Mouse (Mus musculus): Measurements from ENCODE around the gene Tgm2. TPM values are rescaled to one million over a fixed set of nuclear protein-coding genes. Genes with fewer than 3 reads are reported as not detected.

Tgm2 gene
- total RNA-seq, 1 experiment = 25.0 TPM

DNA sequence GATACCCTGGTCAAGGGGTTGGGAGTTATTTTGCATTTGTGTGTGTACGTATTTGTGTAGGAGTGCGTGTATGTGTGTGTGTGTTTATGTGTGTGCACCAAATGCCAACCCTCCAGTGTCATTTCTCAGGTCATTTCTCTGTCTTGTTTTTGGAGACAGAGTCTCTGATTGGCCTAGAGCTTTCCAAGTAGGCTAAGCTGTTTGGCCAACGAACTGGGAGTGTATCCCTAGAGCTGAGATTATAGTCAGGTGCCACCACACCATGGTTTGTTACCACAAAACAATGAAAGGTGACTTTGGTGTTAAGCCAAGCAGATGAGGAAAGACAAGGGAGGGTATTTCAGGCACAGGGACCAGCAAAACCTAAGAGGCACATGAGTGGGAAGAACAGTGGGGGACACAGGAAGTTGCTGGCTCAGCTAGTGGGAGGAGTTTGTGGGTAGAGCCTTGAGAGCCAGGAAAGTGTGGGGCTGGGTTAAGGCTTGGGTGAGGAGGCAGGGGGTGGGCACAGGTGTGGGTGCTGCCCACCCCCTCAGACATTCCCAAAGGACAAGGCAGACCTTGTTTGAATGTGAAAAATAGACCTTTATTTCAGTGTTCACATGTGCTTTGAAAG is 30.3 kb downstream of the Tgm2 start:
- Histone ChIP-seq H3K4me3 (ENCODE audit: insufficient read depth in 1 of 2, low read depth in 1 of 2, low read length in 2 of 2, poor library complexity in 1 of 2, severe bottlenecking in 1 of 2) (no peak overlapping the region), H3K9me3 (ENCODE audit: control insufficient read depth, insufficient read depth, low read depth, low read length) (no peaks in the 10 kb centered on the region), H3K9ac (ENCODE audit: insufficient read depth, low read depth, low read length, poor library complexity, severe bottlenecking) (no peak overlapping the region), H3K4me1 (ENCODE audit: control insufficient read depth in 2 of 2, insufficient read depth in 2 of 2, low read length in 2 of 2, poor library complexity in 1 of 2) (no peaks in the 10 kb centered on the region), H3K36me3 (ENCODE audit: control insufficient read depth, insufficient read depth, low read length, poor library complexity, severe bottlenecking) (no peaks in the 10 kb centered on the region), H3K27ac (ENCODE audit: insufficient read depth, low read depth, low read length, poor library complexity, severe bottlenecking) (no peak overlapping the region)
- no peak for TF ChIP-seq ZC3H11A (IDR thresholded peaks at IDR 0.05; ENCODE audit: borderline replicate concordance, low read depth, low read length)
- no peak for TF ChIP-seq CHD2 (IDR thresholded peaks at IDR 0.05; ENCODE audit: low read depth, low read length)
- no peak for TF ChIP-seq ZNF384 (IDR thresholded peaks at IDR 0.05; ENCODE audit: low read depth, low read length)
- TF ChIP-seq HCFC1 (IDR thresholded peaks at IDR 0.05; ENCODE audit: borderline replicate concordance, insufficient read depth, low read length) = no peak
- TF ChIP-seq MAFK (IDR thresholded peaks at IDR 0.05; ENCODE audit: insufficient read depth, low read depth, low read length) = no peak
- DNase-seq (ENCODE audit: low read depth, low spot score) = no peak
- in situ Hi-C loops (cut with MboI; ENCODE audit: low sequenced_read_pairs in 2 of 2, unreplicated experiment in 2 of 2) = no loop called here

DNA sequence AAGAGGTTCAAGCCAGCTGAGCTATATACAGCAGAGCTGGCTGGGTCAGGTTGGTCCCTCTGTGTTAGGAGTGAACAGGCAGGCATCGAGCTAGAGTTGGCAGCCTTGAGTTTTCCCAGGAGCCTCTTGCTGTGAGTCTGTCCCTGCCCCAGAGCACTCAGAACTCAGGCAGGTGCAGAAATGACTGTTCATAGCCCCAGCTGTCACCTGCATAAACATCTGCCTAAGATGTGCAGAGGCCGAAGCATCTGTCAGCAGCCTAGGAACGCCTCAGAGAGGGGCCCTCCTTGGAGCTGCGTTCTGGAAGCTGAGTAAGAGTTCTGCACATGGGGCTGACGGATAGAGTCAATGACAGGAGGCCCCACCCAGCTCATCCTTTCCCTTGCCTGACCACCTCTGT is 31.3 kb downstream of the Tgm2 start:
- Histone ChIP-seq H3K4me1 (ENCODE audit: control insufficient read depth in 2 of 2, insufficient read depth in 2 of 2, low read length in 2 of 2, poor library complexity in 1 of 2) (no peaks in the 10 kb centered on the region), H3K27ac (ENCODE audit: insufficient read depth, low read depth, low read length, poor library complexity, severe bottlenecking) (no peak overlapping the region), H3K36me3 (ENCODE audit: control insufficient read depth, insufficient read depth, low read length, poor library complexity, severe bottlenecking) (no peaks in the 10 kb centered on the region), H3K4me3 (ENCODE audit: insufficient read depth in 1 of 2, low read depth in 1 of 2, low read length in 2 of 2, poor library complexity in 1 of 2, severe bottlenecking in 1 of 2) (no peak overlapping the region), H3K9me3 (ENCODE audit: control insufficient read depth, insufficient read depth, low read depth, low read length) (no peaks in the 10 kb centered on the region), H3K9ac (ENCODE audit: insufficient read depth, low read depth, low read length, poor library complexity, severe bottlenecking) (no peak overlapping the region)
- DNase-seq (ENCODE audit: low read depth, low spot score) = no peak
- TF ChIP-seq ZC3H11A (IDR thresholded peaks at IDR 0.05; ENCODE audit: borderline replicate concordance, low read depth, low read length) (no peak), MAFK (IDR thresholded peaks at IDR 0.05; ENCODE audit: insufficient read depth, low read depth, low read length) (no peak), ZNF384 (IDR thresholded peaks at IDR 0.05; ENCODE audit: low read depth, low read length) (no peak), CHD2 (IDR thresholded peaks at IDR 0.05; ENCODE audit: low read depth, low read length) (no peak), HCFC1 (IDR thresholded peaks at IDR 0.05; ENCODE audit: borderline replicate concordance, insufficient read depth, low read length) (no peak)
- in situ Hi-C loops (cut with MboI; ENCODE audit: low sequenced_read_pairs in 2 of 2, unreplicated experiment in 2 of 2) = no loop called here

DNA sequence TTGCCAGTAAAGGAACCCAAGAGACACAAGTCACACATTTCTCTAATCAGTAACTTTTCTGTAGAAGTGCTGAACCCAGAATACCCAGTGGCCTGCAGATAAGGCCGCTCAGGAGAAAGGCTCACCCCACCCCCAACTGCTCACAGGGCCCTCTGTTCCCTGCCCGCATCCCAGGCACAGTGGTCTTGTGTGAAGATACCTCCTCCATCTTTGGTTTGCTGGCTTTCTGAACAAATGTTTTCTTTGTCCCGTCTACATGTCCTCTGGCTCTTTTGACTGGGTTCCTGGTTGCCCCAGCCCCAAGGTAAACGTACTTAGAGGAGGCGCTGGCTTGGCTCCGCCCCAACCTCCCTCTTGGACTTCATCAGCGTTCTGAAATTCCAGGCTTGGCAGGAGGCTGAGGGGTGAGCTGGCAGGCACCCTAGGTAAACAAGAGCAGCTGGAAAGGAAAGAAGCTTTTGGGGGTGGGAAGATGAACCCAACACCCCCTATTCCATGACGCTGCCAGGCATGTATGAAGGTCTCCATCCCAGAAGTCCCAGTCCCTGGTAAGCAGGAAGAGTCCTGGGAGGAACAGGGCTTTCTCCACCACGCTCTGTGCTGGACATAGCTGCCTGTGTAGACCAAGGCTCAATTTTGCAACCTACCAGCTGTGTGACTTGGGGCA is 32.5 kb downstream of the Tgm2 start:
- Histone ChIP-seq H3K36me3 (ENCODE audit: control insufficient read depth, insufficient read depth, low read length, poor library complexity, severe bottlenecking) (no peaks in the 10 kb centered on the region), H3K4me1 (ENCODE audit: control insufficient read depth in 2 of 2, insufficient read depth in 2 of 2, low read length in 2 of 2, poor library complexity in 1 of 2) (no peaks in the 10 kb centered on the region), H3K9ac (ENCODE audit: insufficient read depth, low read depth, low read length, poor library complexity, severe bottlenecking) (no peak overlapping the region), H3K4me3 (ENCODE audit: insufficient read depth in 1 of 2, low read depth in 1 of 2, low read length in 2 of 2, poor library complexity in 1 of 2, severe bottlenecking in 1 of 2) (no peak overlapping the region), H3K9me3 (ENCODE audit: control insufficient read depth, insufficient read depth, low read depth, low read length) (no peaks in the 10 kb centered on the region), H3K27ac (ENCODE audit: insufficient read depth, low read depth, low read length, poor library complexity, severe bottlenecking) (no peak overlapping the region)
- in situ Hi-C loops (cut with MboI; ENCODE audit: low sequenced_read_pairs in 2 of 2, unreplicated experiment in 2 of 2) = no loop called here
- TF ChIP-seq MAFK (IDR thresholded peaks at IDR 0.05; ENCODE audit: insufficient read depth, low read depth, low read length) = no peak
- no peak for TF ChIP-seq HCFC1 (IDR thresholded peaks at IDR 0.05; ENCODE audit: borderline replicate concordance, insufficient read depth, low read length)
- no peak for TF ChIP-seq ZNF384 (IDR thresholded peaks at IDR 0.05; ENCODE audit: low read depth, low read length)
- TF ChIP-seq CHD2 (IDR thresholded peaks at IDR 0.05; ENCODE audit: low read depth, low read length) = no peak
- no peak for TF ChIP-seq ZC3H11A (IDR thresholded peaks at IDR 0.05; ENCODE audit: borderline replicate concordance, low read depth, low read length)
- DNase-seq (ENCODE audit: low read depth, low spot score) = no peak

DNA sequence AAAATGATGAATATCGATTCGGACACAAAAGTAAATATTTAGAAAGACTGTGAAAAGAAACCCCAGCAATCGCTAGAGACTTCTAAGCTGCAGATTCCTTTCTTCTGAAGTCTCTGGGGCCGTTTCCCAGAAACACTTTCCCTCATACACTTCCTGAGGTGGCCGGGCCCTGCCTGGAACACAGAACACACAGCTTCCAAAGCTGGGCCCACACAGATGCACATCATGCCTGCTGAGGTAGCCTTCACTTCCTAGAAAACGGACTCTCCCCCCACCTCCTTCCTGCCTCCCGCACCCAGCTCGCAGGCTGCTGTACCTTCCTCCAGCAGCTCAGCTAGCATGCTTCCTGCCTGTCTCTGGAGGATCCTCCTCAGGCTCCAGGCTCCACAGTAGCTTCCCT is 36.7 kb downstream of the Tgm2 start:
- Histone ChIP-seq H3K27ac (ENCODE audit: insufficient read depth, low read depth, low read length, poor library complexity, severe bottlenecking) (no peak overlapping the region), H3K9me3 (ENCODE audit: control insufficient read depth, insufficient read depth, low read depth, low read length) (no peaks in the 10 kb centered on the region), H3K4me1 (ENCODE audit: control insufficient read depth in 2 of 2, insufficient read depth in 2 of 2, low read length in 2 of 2, poor library complexity in 1 of 2) (peaks cover 0 to 3% of the 10 kb centered on the region in 2 experiments; a peak in 2 of 4 replicates), H3K4me3 (ENCODE audit: insufficient read depth in 1 of 2, low read depth in 1 of 2, low read length in 2 of 2, poor library complexity in 1 of 2, severe bottlenecking in 1 of 2) (no peak overlapping the region), H3K36me3 (ENCODE audit: control insufficient read depth, insufficient read depth, low read length, poor library complexity, severe bottlenecking) (no peaks in the 10 kb centered on the region), H3K9ac (ENCODE audit: insufficient read depth, low read depth, low read length, poor library complexity, severe bottlenecking) (no peak overlapping the region)
- TF ChIP-seq ZNF384 (IDR thresholded peaks at IDR 0.05; ENCODE audit: low read depth, low read length) = no peak
- no peak for TF ChIP-seq CHD2 (IDR thresholded peaks at IDR 0.05; ENCODE audit: low read depth, low read length)
- no peak for TF ChIP-seq HCFC1 (IDR thresholded peaks at IDR 0.05; ENCODE audit: borderline replicate concordance, insufficient read depth, low read length)
- no peak for TF ChIP-seq MAFK (IDR thresholded peaks at IDR 0.05; ENCODE audit: insufficient read depth, low read depth, low read length)
- no peak for TF ChIP-seq ZC3H11A (IDR thresholded peaks at IDR 0.05; ENCODE audit: borderline replicate concordance, low read depth, low read length)
- in situ Hi-C loops (cut with MboI; ENCODE audit: low sequenced_read_pairs in 2 of 2, unreplicated experiment in 2 of 2) = no loop called here
- DNase-seq (ENCODE audit: low read depth, low spot score) = no peak
